ENCODE assay signal across 8 mouse cellular contexts in genomic region chr4:115731588-115732222, GRCm38 (mm10). TPM values are rescaled to one million over a fixed set of nuclear protein-coding genes. Genes with fewer than 3 reads are reported as not detected.
A peak's percentile ranks its signal among the peaks of the same experiment; 100 is the strongest.
DNase-seq lines count a peak whose midpoint lies in the region; ATAC-seq and TF ChIP-seq lines count a peak whose summit lies in the region.

No protein-coding gene starts in this region.

- H3K4me1 ChIP-seq in bone marrow macrophage, adult 2 months (ENCODE audit: control insufficient read depth, insufficient read depth, low read length): no peaks in the 10 kb centered on the region
- H3K4me1 ChIP-seq in embryonic fibroblast, embryonic 13.5 days (ENCODE audit: control insufficient read depth, insufficient read depth, low read length): no peaks in the 10 kb centered on the region
- H3K4me1 ChIP-seq in heart, embryonic 11.5 days (ENCODE audit: control insufficient read depth, insufficient read depth, low read length): no peaks in the 10 kb centered on the region
- peaks cover 27% of the 10 kb centered on the region for H3K4me1 ChIP-seq in liver, embryonic 12.5 days
- H3K4me1 ChIP-seq in neural tube, embryonic 11.5 days (ENCODE audit: control insufficient read depth, insufficient read depth, low read length): no peaks in the 10 kb centered on the region
- no peaks in the 10 kb centered on the region for H3K4me1 ChIP-seq in stomach, embryonic 15.5 days

- H3K4me3 ChIP-seq in bone marrow macrophage, adult 2 months (ENCODE audit: insufficient read depth, low read length): no peak overlapping the region
- no peak overlapping the region for H3K4me3 ChIP-seq in embryonic fibroblast, embryonic 13.5 days (ENCODE audit: insufficient read depth, low read length)
- no peak overlapping the region for H3K4me3 ChIP-seq in heart, embryonic 11.5 days (ENCODE audit: low read depth, low read length)
- H3K4me3 ChIP-seq in liver, embryonic 12.5 days: no peak overlapping the region
- no peak overlapping the region for H3K4me3 ChIP-seq in neural tube, embryonic 11.5 days (ENCODE audit: low read depth, low read length)
- no peak overlapping the region for H3K4me3 ChIP-seq in stomach, embryonic 15.5 days (replicated peaks)

- ATAC-seq in heart, embryonic 11.5 days (replicated peaks; ENCODE audit: insufficient number of reproducible peaks, low FRiP score, low TSS enrichment): peak; percentile 42; the same call in 1 of the 2 replicates
- peak; percentile 52; the same call in 1 of the 2 replicates for ATAC-seq in liver, embryonic 12.5 days
- ATAC-seq in neural tube, embryonic 11.5 days (ENCODE audit: insufficient read depth, low FRiP score, low TSS enrichment): peak; percentile 76
- ATAC-seq in stomach, embryonic 15.5 days (ENCODE audit: insufficient read depth, low FRiP score, low read depth): peak; percentile 43; the same call in 1 of the 2 replicates

- no peak overlapping the region for H3K9ac ChIP-seq in heart, embryonic 11.5 days (ENCODE audit: low read depth, low read length)
- 0 out of 2 replicates have a peak overlapping the region, but pooled peaks have one; percentile 10 for H3K9ac ChIP-seq in liver, embryonic 12.5 days
- no peak overlapping the region for H3K9ac ChIP-seq in neural tube, embryonic 11.5 days (ENCODE audit: low read length)
- H3K9ac ChIP-seq in stomach, embryonic 15.5 days: no peak overlapping the region

- WGBS in heart, embryonic 11.5 days (ENCODE audit: insufficient replicate concordance): 22% methylated on average over 7 of the region's 7 CpGs
- 17% methylated on average over 7 of the region's 7 CpGs for WGBS in liver, embryonic 12.5 days (ENCODE audit: insufficient replicate concordance)
- 22% methylated on average over 7 of the region's 7 CpGs for WGBS in neural tube, embryonic 11.5 days
- WGBS in stomach, embryonic 15.5 days: 23% methylated on average over 7 of the region's 7 CpGs

- H3K27ac ChIP-seq in bone marrow macrophage, adult 2 months (ENCODE audit: insufficient read depth, low read depth, low read length): no peak overlapping the region
- no peak overlapping the region for H3K27ac ChIP-seq in embryonic fibroblast, embryonic 13.5 days (ENCODE audit: insufficient read depth, low read length)
- no peak overlapping the region for H3K27ac ChIP-seq in heart, embryonic 11.5 days (ENCODE audit: low read depth, low read length)
- H3K27ac ChIP-seq in liver, embryonic 12.5 days: no peak overlapping the region
- H3K27ac ChIP-seq in neural tube, embryonic 11.5 days (ENCODE audit: low read depth, low read length): no peak overlapping the region
- no peak overlapping the region for H3K27ac ChIP-seq in stomach, embryonic 15.5 days

- peak; percentile 88 for DNase-seq in CD4-positive, CD25-positive, alpha-beta regulatory T cell, adult 2 months (ENCODE audit: low read depth, low spot score)
- peak; percentile 82 for DNase-seq in kidney, postnatal 10 days
- DNase-seq in neural tube, embryonic 11.5 days (ENCODE audit: low spot score): peak; percentile 74

- H3K27me3 ChIP-seq in heart, embryonic 11.5 days (ENCODE audit: control insufficient read depth, insufficient read depth, low read length): no peaks in the 10 kb centered on the region
- H3K27me3 ChIP-seq in liver, embryonic 12.5 days (replicated peaks): no peaks in the 10 kb centered on the region
- no peaks in the 10 kb centered on the region for H3K27me3 ChIP-seq in neural tube, embryonic 11.5 days (ENCODE audit: control insufficient read depth, insufficient read depth, low read length)
- H3K27me3 ChIP-seq in stomach, embryonic 15.5 days (replicated peaks): no peaks in the 10 kb centered on the region

- TF ChIP-seq CTCF in bone marrow macrophage, adult 2 months (IDR thresholded peaks at IDR 0.05; ENCODE audit: low read depth, low read length): peak; percentile 80
- TF ChIP-seq CTCF in embryonic fibroblast, embryonic 13.5 days (IDR thresholded peaks at IDR 0.05; ENCODE audit: borderline replicate concordance, insufficient read depth, low read length): peak; percentile 71; the same call in 1 of the 2 replicates

- no peaks in the 10 kb centered on the region for H3K9me3 ChIP-seq in heart, embryonic 11.5 days (replicated peaks; ENCODE audit: control insufficient read depth, low read length)
- H3K9me3 ChIP-seq in liver, embryonic 12.5 days (replicated peaks): no peaks in the 10 kb centered on the region
- no peaks in the 10 kb centered on the region for H3K9me3 ChIP-seq in neural tube, embryonic 11.5 days (ENCODE audit: control insufficient read depth, low read length)
- no peaks in the 10 kb centered on the region for H3K9me3 ChIP-seq in stomach, embryonic 15.5 days

- H3K36me3 ChIP-seq in heart, embryonic 11.5 days (ENCODE audit: control insufficient read depth, insufficient read depth, low read length): no peaks in the 10 kb centered on the region
- no peaks in the 10 kb centered on the region for H3K36me3 ChIP-seq in liver, embryonic 12.5 days
- no peaks in the 10 kb centered on the region for H3K36me3 ChIP-seq in neural tube, embryonic 11.5 days (ENCODE audit: control insufficient read depth, insufficient read depth, low read length)
- H3K36me3 ChIP-seq in stomach, embryonic 15.5 days: no peaks in the 10 kb centered on the region

- H3K4me2 ChIP-seq in heart, embryonic 11.5 days: no peak overlapping the region
- H3K4me2 ChIP-seq in liver, embryonic 12.5 days: no peak overlapping the region
- no peak overlapping the region for H3K4me2 ChIP-seq in neural tube, embryonic 11.5 days (ENCODE audit: low read depth)
- H3K4me2 ChIP-seq in stomach, embryonic 15.5 days: no peak overlapping the region

- TF ChIP-seq POLR2A in bone marrow macrophage, adult 2 months (IDR thresholded peaks at IDR 0.05; ENCODE audit: borderline replicate concordance, low read depth, low read length): no peak
- TF ChIP-seq POLR2A in embryonic fibroblast, embryonic 13.5 days (IDR thresholded peaks at IDR 0.05; ENCODE audit: low read depth, low read length): no peak; the same call in 1 of the 2 replicates

RNA-seq across cellular contexts. Expression of gene Efcab14, which starts 5.8 kb away (rescaled TPM):
- 30.9 and 42.8 TPM in 2 replicates for polyA plus RNA-seq in bone marrow macrophage, adult 2 months (2012; ENCODE audit: insufficient read depth, insufficient read length, missing spikeins)
- polyA plus RNA-seq in embryonic fibroblast, embryonic 13.5 days (2011; ENCODE audit: insufficient read length, low read depth, missing spikeins): 36.7 and 39.3 TPM in 2 replicates
- polyA plus RNA-seq in heart, embryonic 11.5 days (2014; fragmentation: Nextera tagmentation; extraction: Ambion mirVana): 42.8 and 43.2 TPM in 2 replicates
- polyA plus RNA-seq in liver, embryonic 12.5 days (2016; fragmentation: Nextera tagmentation; extraction: Ambion mirVana): 18.8 and 21.4 TPM in 2 replicates
- 42.3 and 44.7 TPM in 2 replicates for polyA plus RNA-seq in neural tube, embryonic 11.5 days (2014; fragmentation: Nextera tagmentation; extraction: Ambion mirVana)
- polyA plus RNA-seq in stomach, embryonic 15.5 days (2015; fragmentation: Nextera tagmentation; extraction: Ambion mirVana): 30.4 and 34.4 TPM in 2 replicates

RNA-seq across cellular contexts. Expression of gene Tex38, which starts 49.1 kb away (rescaled TPM):
- not detected in 2 replicates for polyA plus RNA-seq in bone marrow macrophage, adult 2 months (2012; ENCODE audit: insufficient read depth, insufficient read length, missing spikeins)
- not detected in 2 replicates for polyA plus RNA-seq in embryonic fibroblast, embryonic 13.5 days (2011; ENCODE audit: insufficient read length, low read depth, missing spikeins)
- 0.28 and 0.34 TPM in 2 replicates for polyA plus RNA-seq in heart, embryonic 11.5 days (2014; fragmentation: Nextera tagmentation; extraction: Ambion mirVana)
- polyA plus RNA-seq in liver, embryonic 12.5 days (2016; fragmentation: Nextera tagmentation; extraction: Ambion mirVana): not detected in 2 replicates
- polyA plus RNA-seq in neural tube, embryonic 11.5 days (2014; fragmentation: Nextera tagmentation; extraction: Ambion mirVana): 0.42 TPM in 1 of 2 replicates, not detected in the other
- polyA plus RNA-seq in stomach, embryonic 15.5 days (2015; fragmentation: Nextera tagmentation; extraction: Ambion mirVana): 0.40 and 0.45 TPM in 2 replicates

RNA-seq across cellular contexts. Expression of gene Atpaf1, which starts 52.9 kb away (rescaled TPM):
- polyA plus RNA-seq in bone marrow macrophage, adult 2 months (2012; ENCODE audit: insufficient read depth, insufficient read length, missing spikeins): 15.4 and 17.3 TPM in 2 replicates
- 29.2 and 31.5 TPM in 2 replicates for polyA plus RNA-seq in embryonic fibroblast, embryonic 13.5 days (2011; ENCODE audit: insufficient read length, low read depth, missing spikeins)
- 77.7 and 77.9 TPM in 2 replicates for polyA plus RNA-seq in heart, embryonic 11.5 days (2014; fragmentation: Nextera tagmentation; extraction: Ambion mirVana)
- 24.0 and 30.1 TPM in 2 replicates for polyA plus RNA-seq in liver, embryonic 12.5 days (2016; fragmentation: Nextera tagmentation; extraction: Ambion mirVana)
- 51.1 and 51.4 TPM in 2 replicates for polyA plus RNA-seq in neural tube, embryonic 11.5 days (2014; fragmentation: Nextera tagmentation; extraction: Ambion mirVana)
- 47.8 and 50.9 TPM in 2 replicates for polyA plus RNA-seq in stomach, embryonic 15.5 days (2015; fragmentation: Nextera tagmentation; extraction: Ambion mirVana)
